Mouse (Mus musculus) adipocyte (in vitro differentiated cells): ENCODE measurements around the gene Grid2.
A peak's percentile ranks its signal among the peaks of the same experiment; 100 is the strongest.

Experiments used
- DNase-seq: peaks from one replicate; pipeline ENCODE4 v3.0.0-alpha.2; 2016; ENCODE audit warnings: low spot score

Gene Grid2

GRCm38 (mm10) chr6:64313132-64313531 lies 1057.5 kb downstream of the Grid2 start:
- DNase-seq = no peak

- no peak for DNase-seq
Observed at GRCm38 (mm10) chr6:64326936-64327335, 1071.3 kb downstream of the Grid2 start.

GRCm38 (mm10) chr6:64327876-64328275 lies 1072.2 kb downstream of the Grid2 start:
- no peak for DNase-seq

GRCm38 (mm10) chr6:64398413-64399098 lies 1142.9 kb downstream of the Grid2 start:
- DNase-seq = no peak

- DNase-seq = no peak
Observed at GRCm38 (mm10) chr6:64427658-64428057, 1172.0 kb downstream of the Grid2 start.

GRCm38 (mm10) chr6:64428898-64429297 lies 1173.2 kb downstream of the Grid2 start:
- DNase-seq = no peak

GRCm38 (mm10) chr6:64448127-64448526 lies 1192.5 kb downstream of the Grid2 start:
- DNase-seq = no peak

- no peak for DNase-seq
Observed at GRCm38 (mm10) chr6:64448864-64449355, 1193.2 kb downstream of the Grid2 start.

- DNase-seq = no peak
Observed at GRCm38 (mm10) chr6:64450770-64451169, 1195.1 kb downstream of the Grid2 start.

GRCm38 (mm10) chr6:64479884-64480283 lies 1224.2 kb downstream of the Grid2 start:
- DNase-seq = no peak

GRCm38 (mm10) chr6:64480592-64480991 lies 1224.9 kb downstream of the Grid2 start:
- DNase-seq = no peak

GRCm38 (mm10) chr6:64490313-64491067 lies 1234.8 kb downstream of the Grid2 start:
- no peak for DNase-seq

GRCm38 (mm10) chr6:64504394-64504793 lies 1248.7 kb downstream of the Grid2 start:
- no peak for DNase-seq

- no peak for DNase-seq
Observed at GRCm38 (mm10) chr6:64542168-64542567, 1286.5 kb downstream of the Grid2 start.

- no peak for DNase-seq
Observed at GRCm38 (mm10) chr6:64553645-64554044, 1298.0 kb downstream of the Grid2 start.

GRCm38 (mm10) chr6:64555220-64555619 lies 1299.5 kb downstream of the Grid2 start:
- no peak for DNase-seq

- peak; percentile 12 for DNase-seq
Observed at GRCm38 (mm10) chr6:64568599-64568998, 1312.9 kb downstream of the Grid2 start.

GRCm38 (mm10) chr6:64581338-64581737 lies 1325.7 kb downstream of the Grid2 start:
- no peak for DNase-seq

GRCm38 (mm10) chr6:64588487-64589205 lies 1333.0 kb downstream of the Grid2 start:
- DNase-seq = no peak

- no peak for DNase-seq
Observed at GRCm38 (mm10) chr6:64596261-64596660, 1340.6 kb downstream of the Grid2 start.

- no peak for DNase-seq
Observed at GRCm38 (mm10) chr6:64596835-64597234, 1341.2 kb downstream of the Grid2 start.

- no peak for DNase-seq
Observed at GRCm38 (mm10) chr6:64598144-64598561, 1342.5 kb downstream of the Grid2 start.

- no peak for DNase-seq
Observed at GRCm38 (mm10) chr6:64605753-64606152, 1350.1 kb downstream of the Grid2 start.
